Mouse (Mus musculus) midbrain, postnatal 0 days (tissue): ENCODE measurements at regions not wholly inside any gene's neighbourhood (a gene's known extent, or its start where the extent isn't known, plus 50 kb on each side); places are given as distances from the start of the nearest gene placed in this dataset.
"Not testable (repeated sequence)": the region's sequence is repeated elsewhere in the genome, so short reads cannot be mapped to it uniquely, and the experiment has no call there.

Source experiments
- ATAC-seq: fragments of 200-750 bp; cut with Nextera tagmentation; 2 replicates; pipeline ENCODE4 v1.8.0; 2017; ENCODE audit warnings: moderate number of reproducible peaks, mild to moderate bottlenecking, moderate TSS enrichment, moderate library complexity; ENCODE audit not compliant: low FRiP score
- DNase-seq: peaks from one replicate; pipeline ENCODE4 v3.0.0-alpha.2; 2015; ENCODE audit warnings: low spot score
- H3K27ac ChIP-seq: fragments of 300-500 bp; sonication (generic); 2 replicates; pipeline ENCODE4 v1.5.1; 2014; ENCODE audit warnings: low read depth, mild to moderate bottlenecking, low read length, mixed read lengths
- H3K27me3 ChIP-seq: fragments of 300-500 bp; sonication (generic); 2 replicates; pipeline ENCODE4 v1.6.1; 2014; ENCODE audit warnings: low read length, control low read depth, mixed read lengths; ENCODE audit not compliant: insufficient read depth
- H3K36me3 ChIP-seq: fragments of 300-500 bp; sonication (generic); 2 replicates; pipeline ENCODE4 v1.6.1; 2014; ENCODE audit warnings: low read length, control low read depth, mixed read lengths; ENCODE audit not compliant: insufficient read depth
- H3K4me1 ChIP-seq: fragments of 300-500 bp; sonication (generic); 2 replicates; pipeline ENCODE4 v1.6.1; 2014; ENCODE audit warnings: mild to moderate bottlenecking, control low read depth, antibody characterized with exemption, low read length, mixed read lengths; ENCODE audit not compliant: insufficient read depth
- H3K4me2 ChIP-seq: fragments of 300-500 bp; sonication (generic); 2 replicates; pipeline ENCODE4 v1.6.1; 2014; ENCODE audit warnings: low read depth, mild to moderate bottlenecking, low read length, mixed read lengths; ENCODE audit not compliant: poor library complexity, severe bottlenecking
- H3K4me3 ChIP-seq: fragments of 300-500 bp; sonication (generic); 2 replicates; pipeline ENCODE4 v1.5.1; 2014; ENCODE audit warnings: low read depth, mild to moderate bottlenecking, low read length, moderate library complexity
- H3K9ac ChIP-seq: fragments of 300-500 bp; sonication (generic); replicated peaks from 2 replicates; pipeline ENCODE4 v1.6.1; 2014; ENCODE audit warnings: mild to moderate bottlenecking, low read length, moderate library complexity, mixed read lengths; ENCODE audit not compliant: poor library complexity, severe bottlenecking
- H3K9me3 ChIP-seq: fragments of 300-500 bp; sonication (generic); 2 replicates; pipeline ENCODE4 v1.6.1; 2016; ENCODE audit warnings: low read length, control low read depth
- CTCF ChIP-seq: IDR thresholded peaks from 2 replicates; pipeline ENCODE4 v1.5.1; 2016; ENCODE audit warnings: antibody characterized with exemption, mild to moderate bottlenecking
- WGBS: fragments of 180-500 bp; shearing (Covaris S2); extraction: QIAGEN DNeasy Blood & Tissue Kit; methylation state at CpG from one replicate; pipeline ENCODE4 v1.1.7; 2014; 5-methylcytosine and 5-hydroxymethylcytosine counted together

GRCm38 (mm10) chr3:155944042-155944735, 617.4 kb upstream of the Negr1 start:
- no peak overlapping the region for H3K27ac ChIP-seq
- H3K4me1 ChIP-seq = no peaks in the 10 kb centered on the region
- 33% methylated on average over 2 of the region's 2 CpGs for WGBS
- no peaks in the 10 kb centered on the region for H3K9me3 ChIP-seq
- H3K4me2 ChIP-seq = no peak overlapping the region
- no peaks in the 10 kb centered on the region for H3K27me3 ChIP-seq
- no peak overlapping the region for H3K4me3 ChIP-seq
- no peak for ATAC-seq
- H3K9ac ChIP-seq = no peak overlapping the region
- no peak for DNase-seq
- TF ChIP-seq CTCF = no peak
- no peaks in the 10 kb centered on the region for H3K36me3 ChIP-seq

GRCm38 (mm10) chr3:155945188-155945587, 616.4 kb upstream of the Negr1 start:
- Histone ChIP-seq H3K9ac (no peak overlapping the region), H3K9me3 (no peaks in the 10 kb centered on the region), H3K27ac (no peak overlapping the region), H3K4me2 (no peak overlapping the region), H3K36me3 (no peaks in the 10 kb centered on the region), H3K27me3 (no peaks in the 10 kb centered on the region), H3K4me1 (no peaks in the 10 kb centered on the region), H3K4me3 (no peak overlapping the region)
- ATAC-seq (no peak), DNase-seq (no peak)
- WGBS = 95% methylated on average over 2 of the region's 2 CpGs
- TF ChIP-seq CTCF = no peak

- H3K9ac ChIP-seq, DNase-seq, H3K27me3 ChIP-seq, H3K36me3 ChIP-seq, ATAC-seq, H3K4me2 ChIP-seq, H3K4me3 ChIP-seq, H3K9me3 ChIP-seq, H3K27ac ChIP-seq, H3K4me1 ChIP-seq: not testable (repeated sequence)
- WGBS = 39% methylated on average over 2 of the region's 2 CpGs
Measured at GRCm38 (mm10) chr3:155962496-155962895, 599.1 kb upstream of the Negr1 start.

- Histone ChIP-seq H3K9me3 (no peaks in the 10 kb centered on the region), H3K4me3 (no peak overlapping the region), H3K4me1 (no peaks in the 10 kb centered on the region), H3K4me2 (no peak overlapping the region), H3K27me3 (no peaks in the 10 kb centered on the region), H3K27ac (no peak overlapping the region), H3K36me3 (no peaks in the 10 kb centered on the region), H3K9ac (no peak overlapping the region)
- no peak for TF ChIP-seq CTCF
- 56% methylated on average over 2 of the region's 2 CpGs for WGBS
- ATAC-seq (no peak), DNase-seq (no peak)
Measured at GRCm38 (mm10) chr3:155979636-155980035, 582.0 kb upstream of the Negr1 start.

- Histone ChIP-seq H3K27ac (no peak overlapping the region), H3K27me3 (no peaks in the 10 kb centered on the region), H3K4me1 (no peaks in the 10 kb centered on the region), H3K9ac (no peak overlapping the region), H3K36me3 (no peaks in the 10 kb centered on the region), H3K9me3 (no peaks in the 10 kb centered on the region), H3K4me3 (no peak overlapping the region), H3K4me2 (no peak overlapping the region)
- WGBS = 60% methylated on average over 2 of the region's 2 CpGs
- no peak for TF ChIP-seq CTCF
- no peak for ATAC-seq
- no peak for DNase-seq
Measured at GRCm38 (mm10) chr3:155994044-155994443, 567.5 kb upstream of the Negr1 start.

- H3K4me2 ChIP-seq = no peak overlapping the region
- H3K4me3 ChIP-seq = no peak overlapping the region
- 48% methylated on average over 7 of the region's 7 CpGs for WGBS
- ATAC-seq (no peak), DNase-seq (no peak)
- H3K4me1 ChIP-seq = no peaks in the 10 kb centered on the region
- no peaks in the 10 kb centered on the region for H3K27me3 ChIP-seq
- no peak overlapping the region for H3K27ac ChIP-seq
- no peaks in the 10 kb centered on the region for H3K36me3 ChIP-seq
- H3K9me3 ChIP-seq = no peaks in the 10 kb centered on the region
- no peak overlapping the region for H3K9ac ChIP-seq
- TF ChIP-seq CTCF = no peak
Measured at GRCm38 (mm10) chr3:156017676-156018230, 543.8 kb upstream of the Negr1 start.
